Mouse (Mus musculus) ovary, postnatal 14 days (tissue): ENCODE data around the gene Lemd2.

ENCODE experiments used
- DNase-seq: peaks from one replicate; pipeline ENCODE4 v3.0.0; 2022; ENCODE audit warnings: low spot score

Lemd2 gene

DNA sequence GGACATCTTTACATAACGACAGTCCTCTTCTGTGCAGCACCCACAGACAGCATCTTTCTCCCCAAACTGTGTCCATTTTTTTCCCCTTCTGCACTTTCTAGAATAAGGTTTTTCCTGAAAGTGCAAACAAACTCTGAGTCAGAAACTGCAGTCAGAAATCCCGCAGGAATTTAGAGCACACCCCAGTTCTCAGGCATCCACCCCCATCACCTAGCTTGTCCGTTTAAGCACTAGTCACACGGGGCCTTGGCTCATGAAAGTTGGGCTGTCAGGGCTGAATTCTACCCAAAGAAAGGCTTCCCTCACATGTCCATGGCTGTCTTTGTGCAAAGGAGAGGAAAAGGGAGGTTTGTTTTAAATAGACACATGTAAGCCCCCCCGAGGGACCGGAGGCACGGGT lies 23.0 kb upstream of the Lemd2 start:
- no peak for DNase-seq

GRCm38 (mm10) chr17:27226701-27227100 lies 22.4 kb upstream of the Lemd2 start:
- DNase-seq = no peak

DNA sequence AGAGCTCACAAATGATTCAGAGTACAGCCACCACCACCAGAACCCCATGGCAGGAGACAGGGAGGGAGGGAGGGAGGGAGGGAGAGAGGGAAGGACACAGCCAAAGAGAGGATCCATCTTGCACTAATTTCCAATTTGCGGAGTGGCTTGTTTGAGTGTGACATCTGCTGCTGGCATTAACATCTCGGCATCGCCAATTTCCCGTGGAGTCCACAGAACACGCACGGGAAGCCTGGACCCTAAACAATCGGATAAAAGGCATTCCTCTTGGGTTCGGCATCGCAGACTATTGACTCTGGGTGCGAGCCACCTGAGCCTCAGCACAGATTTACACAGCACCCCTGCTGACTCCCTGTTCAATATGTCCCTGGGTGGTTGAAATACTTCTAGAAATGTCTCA lies 21.5 kb upstream of the Lemd2 start:
- no peak for DNase-seq

DNA sequence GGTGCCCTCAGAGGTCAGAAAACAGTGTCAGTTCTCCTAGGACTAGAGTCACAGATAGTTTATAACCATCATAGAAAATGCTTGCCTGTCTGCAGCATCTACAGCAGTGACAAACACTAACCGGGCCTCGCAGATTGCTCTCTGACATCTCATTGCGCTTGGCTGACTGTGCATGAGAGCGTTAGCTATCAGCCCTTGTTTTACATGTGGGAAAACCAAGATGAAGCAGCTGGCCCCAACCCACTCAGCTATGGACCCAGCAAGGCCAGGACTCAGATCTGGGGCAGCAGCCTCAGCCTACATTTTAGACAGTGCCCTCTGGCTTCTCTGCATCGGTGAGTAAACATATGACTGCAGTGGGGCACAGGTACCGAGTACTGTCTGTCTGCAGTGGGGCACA lies 19.6 kb upstream of the Lemd2 start:
- no peak for DNase-seq

- no peak for DNase-seq
Measured at GRCm38 (mm10) chr17:27221562-27221961, 17.3 kb upstream of the Lemd2 start.

GRCm38 (mm10) chr17:27218916-27219315 lies 14.6 kb upstream of the Lemd2 start:
- DNase-seq = no peak

- no peak for DNase-seq
Measured at GRCm38 (mm10) chr17:27218364-27218763, 14.1 kb upstream of the Lemd2 start.

DNA sequence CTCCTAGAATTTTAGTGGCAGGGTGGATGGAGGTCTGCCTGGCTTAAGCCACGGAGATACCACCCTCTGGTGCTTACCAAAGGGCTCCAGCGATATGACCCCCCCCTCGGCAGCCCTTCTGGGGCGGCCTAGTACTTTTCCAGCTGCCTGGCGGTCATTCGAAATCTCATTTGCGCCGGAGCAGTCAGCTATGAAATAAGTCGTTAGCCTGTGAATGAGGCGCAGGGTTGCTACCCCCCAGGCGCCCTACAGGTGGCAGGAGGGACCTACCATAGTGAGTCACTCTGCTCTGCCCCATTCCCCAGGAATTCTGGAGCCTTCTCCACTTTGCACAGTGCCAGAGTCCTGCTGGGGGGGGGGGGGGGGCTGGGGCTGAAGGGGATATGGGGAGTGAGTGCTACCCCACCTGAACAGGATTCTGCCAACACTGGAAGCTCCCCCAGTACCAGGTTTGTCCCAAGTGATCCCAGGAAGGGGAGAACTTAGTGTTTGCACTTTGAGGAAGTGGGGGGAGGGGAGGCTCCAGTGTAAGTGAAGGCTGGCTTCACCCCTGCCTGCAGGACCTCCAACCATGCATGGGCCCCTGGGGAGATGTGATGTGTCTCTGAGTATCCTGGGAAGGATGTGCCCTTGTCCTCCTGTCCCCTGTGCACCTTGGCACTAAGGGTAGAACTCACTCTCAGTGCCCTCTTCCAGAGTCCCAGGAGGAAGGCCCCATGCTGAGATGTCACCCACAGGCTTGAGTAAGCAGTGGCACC lies 8.7 kb upstream of the Lemd2 start:
- DNase-seq = peak; percentile 65

GRCm38 (mm10) chr17:27212006-27212405 lies 7.7 kb upstream of the Lemd2 start:
- DNase-seq = no peak

- DNase-seq = no peak
Measured at GRCm38 (mm10) chr17:27207113-27207707, 2.9 kb upstream of the Lemd2 start.

GRCm38 (mm10) chr17:27203358-27204074 lies 753 bp downstream of the Lemd2 start:
- peak; percentile 36 for DNase-seq

GRCm38 (mm10) chr17:27202919-27203357 lies 1.3 kb downstream of the Lemd2 start:
- DNase-seq = no peak

DNA sequence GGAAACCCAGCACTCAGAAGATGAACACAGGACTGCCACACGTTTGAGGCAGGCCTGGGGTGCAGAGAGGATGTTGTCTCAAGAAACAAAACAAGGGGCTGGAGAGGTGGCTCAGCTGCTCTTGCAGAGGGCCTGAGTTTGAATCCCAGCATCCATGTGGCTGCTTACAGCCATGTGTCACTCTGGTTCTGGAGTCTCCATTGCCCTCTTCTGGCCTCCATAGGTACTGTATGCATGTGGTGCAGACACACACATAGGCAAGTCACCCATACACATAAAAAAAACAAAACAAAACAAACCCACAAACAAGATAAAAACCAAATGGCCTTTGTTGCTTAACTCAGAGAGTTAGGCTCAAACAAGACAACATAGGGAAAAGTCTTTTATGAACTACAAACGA lies 2.3 kb downstream of the Lemd2 start:
- no peak for DNase-seq

DNA sequence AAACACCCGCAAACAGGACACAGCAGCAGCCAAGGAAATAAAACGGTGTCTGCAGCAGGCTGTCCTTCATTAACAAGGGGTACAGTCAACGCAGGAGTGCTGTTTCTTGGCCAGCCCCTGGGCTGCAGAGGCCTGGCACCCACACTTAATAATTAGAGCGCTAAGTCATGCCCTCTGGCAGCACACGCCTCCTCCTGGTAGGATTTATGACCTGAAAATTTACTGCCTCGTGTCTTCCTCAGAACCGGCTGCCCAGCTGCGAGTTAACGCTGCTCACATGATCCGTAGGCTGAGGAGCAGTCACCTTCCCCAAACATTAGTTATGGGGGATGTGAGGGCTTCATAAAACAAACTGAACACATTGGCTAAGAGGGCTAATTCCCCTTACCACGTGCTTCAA lies 3.5 kb downstream of the Lemd2 start:
- no peak for DNase-seq

GRCm38 (mm10) chr17:27199864-27200263 lies 4.4 kb downstream of the Lemd2 start:
- DNase-seq = no peak

- DNase-seq = no peak
Measured at GRCm38 (mm10) chr17:27199205-27199604, 5.1 kb downstream of the Lemd2 start.

DNA sequence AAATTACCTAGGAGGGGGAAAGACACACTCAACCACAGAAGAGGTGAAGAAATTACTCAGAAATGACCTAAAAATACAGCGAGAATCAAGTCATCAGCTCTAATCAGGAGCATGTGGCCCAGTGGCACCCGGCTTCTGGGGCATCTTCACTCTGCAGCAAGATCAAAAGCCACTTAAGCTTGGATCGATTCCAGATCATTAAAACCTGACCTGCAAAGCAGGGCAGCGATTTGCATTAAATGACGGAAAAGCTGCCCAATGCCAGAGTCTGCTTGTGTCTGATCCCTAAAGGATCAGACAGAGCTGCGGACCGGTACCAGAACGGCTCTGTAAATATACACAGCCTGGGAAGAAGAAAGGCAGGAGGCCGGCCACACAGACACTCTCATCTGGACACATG lies 8.1 kb downstream of the Lemd2 start:
- no peak for DNase-seq

DNA sequence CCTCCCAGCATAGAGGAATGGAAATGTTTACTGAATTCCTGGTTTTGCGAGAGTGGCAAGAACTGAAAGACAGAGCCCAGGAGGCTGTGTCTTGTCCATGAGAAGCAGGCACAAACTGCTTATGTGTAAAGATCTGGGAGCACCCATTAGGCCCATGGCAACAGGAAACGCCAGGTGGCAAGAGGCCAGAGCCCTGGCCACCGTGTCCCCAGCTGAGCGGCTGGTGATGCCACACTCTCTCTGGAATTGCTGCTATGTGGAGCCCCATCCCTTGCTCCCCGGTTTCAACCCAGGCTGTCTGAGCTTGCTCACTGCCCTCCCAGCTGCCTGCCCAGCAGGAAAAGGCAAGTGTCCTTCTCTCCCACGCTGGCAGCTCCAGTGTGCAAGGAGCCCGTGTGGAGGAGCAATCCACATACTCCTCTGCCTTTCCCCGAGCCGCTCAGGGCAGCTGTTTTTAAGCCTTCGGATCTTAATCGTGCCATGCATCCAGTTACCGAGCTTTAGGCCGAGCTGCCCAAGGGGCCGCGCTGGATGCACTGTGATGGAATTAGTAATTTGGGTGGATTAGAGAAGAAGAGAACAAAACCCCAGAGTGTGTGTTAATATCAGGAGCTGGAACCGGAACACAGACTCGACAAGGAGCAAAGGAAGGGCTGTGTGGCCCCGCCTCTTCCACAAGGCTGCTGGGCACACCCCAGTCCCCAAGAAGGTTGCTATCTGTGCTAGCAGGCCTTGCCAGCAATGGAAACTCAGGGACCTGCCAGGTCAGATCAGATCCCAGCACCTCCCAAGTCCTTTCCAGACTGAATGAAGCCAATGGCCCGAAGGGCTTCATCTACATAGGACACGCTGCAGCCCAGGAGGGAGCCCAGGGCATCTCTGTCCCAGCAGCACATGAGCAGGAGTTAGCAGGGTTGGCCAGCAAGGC lies 9.7 kb downstream of the Lemd2 start:
- DNase-seq = no peak

DNA sequence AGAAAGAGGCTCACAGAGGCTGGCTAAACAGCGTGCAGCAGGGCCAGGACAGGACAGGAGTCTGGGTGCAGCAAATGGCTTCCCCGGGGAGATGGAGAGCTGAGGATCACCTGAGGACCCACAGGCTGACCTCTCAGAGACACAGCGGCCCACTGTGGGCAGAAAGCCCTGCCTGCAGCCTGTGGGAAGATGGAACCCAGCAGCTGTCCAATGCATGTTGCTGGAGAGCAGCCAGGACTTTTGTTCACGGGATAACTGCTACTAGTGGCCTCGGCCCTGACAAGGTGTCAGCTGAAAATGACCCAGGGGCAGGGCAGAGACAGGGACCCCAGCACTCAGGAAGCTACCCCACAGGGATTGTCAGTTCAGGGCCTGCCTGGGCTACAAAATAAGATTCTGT lies 12.5 kb downstream of the Lemd2 start:
- DNase-seq = no peak

GRCm38 (mm10) chr17:27191189-27191588 lies 13.1 kb downstream of the Lemd2 start:
- no peak for DNase-seq

- peak; percentile 51 for DNase-seq
Measured at GRCm38 (mm10) chr17:27189640-27190216, 14.5 kb downstream of the Lemd2 start.

GRCm38 (mm10) chr17:27188883-27189282 lies 15.4 kb downstream of the Lemd2 start:
- no peak for DNase-seq
